Mouse (Mus musculus): ENCODE results near the gene Gas2l2. TPM values are rescaled to one million over a fixed set of nuclear protein-coding genes. Genes with fewer than 3 reads are reported as not detected.

Gene Gas2l2
- polyA plus RNA-seq, 1 experiment from 2014 or later: not detected

DNA sequence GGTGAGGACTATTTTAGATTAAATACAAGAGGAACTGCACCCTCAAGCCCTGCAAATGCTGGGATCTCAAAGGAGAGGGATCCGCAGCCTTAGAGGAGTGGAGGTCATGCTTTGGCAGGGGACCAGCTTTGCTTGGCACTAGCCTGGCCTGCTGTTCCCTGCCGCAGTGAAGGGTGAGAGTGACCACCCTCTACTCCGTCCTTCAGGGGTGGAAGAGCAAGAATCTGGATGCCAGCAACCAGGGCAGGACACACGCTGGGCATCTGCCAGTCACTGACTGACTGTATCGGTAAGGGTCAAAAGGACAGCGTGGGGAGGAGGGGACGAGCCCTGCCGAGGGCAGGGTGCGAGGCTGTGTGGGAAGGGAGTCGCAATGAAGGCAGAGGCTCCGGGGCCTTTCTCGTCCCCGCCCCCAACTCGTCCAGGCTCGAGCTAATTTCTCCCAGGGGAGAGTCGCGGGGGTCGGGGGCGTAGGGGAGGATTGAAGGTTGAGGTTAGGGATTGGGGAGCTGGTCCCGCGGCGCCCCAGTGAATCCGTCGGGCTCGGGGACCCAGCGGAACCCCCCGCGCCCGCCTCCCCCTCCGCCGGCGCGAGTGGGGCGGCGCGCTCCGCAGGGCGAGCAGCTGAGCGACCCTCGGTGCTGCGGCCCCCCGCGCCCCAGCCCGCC, 20.0 kb downstream of the Gas2l2 start, which contains the start of gene Rasl10b:
Gene Rasl10b, plus strand, starts transcription at position 51 of the 668 bp plus-strand sequence.
- peak; percentile 16 for DNase-seq (ENCODE audit: low spot score)

DNA sequence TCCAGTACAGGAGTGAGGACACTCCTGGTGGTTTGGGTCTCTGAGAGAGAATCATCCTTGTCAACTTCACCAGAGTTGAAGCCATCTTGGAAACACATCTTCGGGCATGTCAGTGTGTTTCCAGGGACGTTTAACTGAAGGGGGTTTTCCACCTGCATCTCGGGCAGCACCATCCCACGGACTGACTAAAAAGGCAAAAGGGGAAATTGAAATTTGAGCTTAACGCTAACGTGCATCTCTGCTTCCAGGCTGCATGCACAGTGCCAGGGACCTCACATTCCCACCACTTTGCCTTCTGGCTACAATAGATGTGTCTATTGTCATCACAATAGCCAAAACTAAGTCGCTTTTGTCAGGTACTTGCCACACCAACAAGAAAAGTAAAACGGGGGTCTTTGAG, 21.0 kb downstream of the Gas2l2 start:
- ATAC-seq (replicated peaks; ENCODE audit: low FRiP score, low read depth) (no peak), DNase-seq (ENCODE audit: low spot score) (no peak)
- Histone ChIP-seq H3K27me3 (ENCODE audit: insufficient read depth, low read length) (no peaks in the 10 kb centered on the region), H3K4me1 (replicated peaks; ENCODE audit: insufficient read depth, low read length) (peaks cover 4% of the 10 kb centered on the region), H3K9ac (ENCODE audit: low read depth, low read length) (no peak overlapping the region), H3K36me3 (ENCODE audit: insufficient read depth, low read length) (peaks cover under 1% of the 10 kb centered on the region; the same call in 1 of the 2 replicates), H3K9me3 (replicated peaks; ENCODE audit: low read length) (no peaks in the 10 kb centered on the region), H3K27ac (no peak overlapping the region), H3K4me3 (replicated peaks; ENCODE audit: low read depth, low read length) (no peak overlapping the region), H3K4me2 (ENCODE audit: low read length) (no peak overlapping the region)
- TF ChIP-seq CTCF (IDR thresholded peaks at IDR 0.05; ENCODE audit: low read depth): no peak
- WGBS: 31% methylated on average over 8 of the region's 8 CpGs

More for the DNA sequence above, 20.0 kb downstream of the Gas2l2 start, which contains the start of gene Rasl10b:
- Histone ChIP-seq H3K36me3 (ENCODE audit: insufficient read depth, low read length) (no peaks in the 10 kb centered on the region), H3K4me2 (ENCODE audit: low read length) (peak within 1 kb of the TSS; percentile 100), H3K9me3 (replicated peaks; ENCODE audit: low read length) (no peaks in the 10 kb centered on the region), H3K4me3 (replicated peaks; ENCODE audit: low read depth, low read length) (peak within 1 kb of the TSS; percentile 77), H3K27me3 (ENCODE audit: insufficient read depth, low read length) (no peaks in the 10 kb centered on the region), H3K9ac (ENCODE audit: low read depth, low read length) (peak within 1 kb of the TSS; percentile 60), H3K4me1 (replicated peaks; ENCODE audit: insufficient read depth, low read length) (peaks cover 4% of the 10 kb centered on the region), H3K27ac (no peak within 1 kb of the TSS)
- TF ChIP-seq CTCF (IDR thresholded peaks at IDR 0.05; ENCODE audit: low read depth): no peak
- WGBS: 2% methylated on average over 20 of the region's 44 CpGs
- ATAC-seq (replicated peaks; ENCODE audit: low FRiP score, low read depth): peak; percentile 43

DNA sequence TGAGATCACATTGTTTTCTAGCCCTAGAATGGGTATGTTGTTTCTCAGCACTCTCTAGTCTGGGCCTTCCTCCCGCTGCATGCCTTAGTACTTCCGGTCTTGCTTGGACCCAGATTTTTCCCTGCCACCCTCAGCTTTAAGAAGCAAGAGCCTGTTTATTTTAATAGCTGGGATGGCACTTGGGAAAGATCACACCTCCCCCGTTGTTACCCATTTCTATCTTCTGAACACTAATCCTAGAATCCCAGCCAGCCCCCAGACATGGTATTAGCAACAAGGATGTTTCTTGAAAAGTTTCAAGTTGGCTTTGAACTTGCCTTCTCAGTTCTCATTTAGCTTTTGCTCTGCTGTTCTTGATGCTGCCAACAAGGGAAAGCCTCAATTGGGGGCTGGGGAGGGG, 22.9 kb downstream of the Gas2l2 start:
- DNase-seq (ENCODE audit: low spot score) (no peak), ATAC-seq (replicated peaks; ENCODE audit: low FRiP score, low read depth) (no peak)
- TF ChIP-seq CTCF (IDR thresholded peaks at IDR 0.05; ENCODE audit: low read depth): no peak
- peaks cover 4% of the 10 kb centered on the region; the same call in 1 of the 2 replicates for H3K36me3 ChIP-seq (ENCODE audit: insufficient read depth, low read length)
- no peaks in the 10 kb centered on the region for H3K9me3 ChIP-seq (replicated peaks; ENCODE audit: low read length)
- no peak overlapping the region for H3K4me2 ChIP-seq (ENCODE audit: low read length)
- 68% methylated on average over 3 of the region's 3 CpGs for WGBS
- H3K27ac ChIP-seq: no peak overlapping the region
- no peak overlapping the region for H3K9ac ChIP-seq (ENCODE audit: low read depth, low read length)
- H3K27me3 ChIP-seq (ENCODE audit: insufficient read depth, low read length): no peaks in the 10 kb centered on the region
- no peak overlapping the region for H3K4me3 ChIP-seq (replicated peaks; ENCODE audit: low read depth, low read length)
- peaks cover 4% of the 10 kb centered on the region for H3K4me1 ChIP-seq (replicated peaks; ENCODE audit: insufficient read depth, low read length)

DNA sequence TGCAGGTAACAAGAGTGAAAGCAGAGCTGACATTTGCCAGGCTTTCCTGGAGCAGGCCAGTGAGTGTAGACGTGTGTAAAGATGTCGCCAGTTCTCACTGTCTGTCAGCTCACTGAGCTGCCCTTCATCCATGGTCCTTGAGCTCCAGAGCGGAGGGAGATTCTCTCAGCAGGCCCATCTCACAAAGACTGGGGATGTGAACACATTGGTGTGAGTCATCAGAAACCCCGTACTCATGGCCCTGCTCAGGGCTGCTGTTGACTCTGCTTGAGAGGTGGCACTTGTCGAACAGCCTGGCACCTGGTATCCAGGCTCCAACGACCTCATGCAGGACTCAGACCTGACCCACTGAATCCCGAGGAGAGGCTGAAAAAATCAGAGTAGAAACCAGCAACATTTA, 25.5 kb downstream of the Gas2l2 start:
- DNase-seq (ENCODE audit: low spot score): no peak
- H3K4me2 ChIP-seq (ENCODE audit: low read length): no peak overlapping the region
- no peak overlapping the region for H3K9ac ChIP-seq (ENCODE audit: low read depth, low read length)
- H3K4me3 ChIP-seq (replicated peaks; ENCODE audit: low read depth, low read length): no peak overlapping the region
- no peaks in the 10 kb centered on the region for H3K9me3 ChIP-seq (replicated peaks; ENCODE audit: low read length)
- no peak for TF ChIP-seq CTCF (IDR thresholded peaks at IDR 0.05; ENCODE audit: low read depth)
- ATAC-seq (replicated peaks; ENCODE audit: low FRiP score, low read depth): no peak
- no peaks in the 10 kb centered on the region for H3K4me1 ChIP-seq (replicated peaks; ENCODE audit: insufficient read depth, low read length)
- H3K27me3 ChIP-seq (ENCODE audit: insufficient read depth, low read length): no peaks in the 10 kb centered on the region
- H3K27ac ChIP-seq: no peak overlapping the region
- H3K36me3 ChIP-seq (ENCODE audit: insufficient read depth, low read length): peaks cover 23% of the 10 kb centered on the region
- WGBS: 86% methylated on average over 7 of the region's 7 CpGs

DNA sequence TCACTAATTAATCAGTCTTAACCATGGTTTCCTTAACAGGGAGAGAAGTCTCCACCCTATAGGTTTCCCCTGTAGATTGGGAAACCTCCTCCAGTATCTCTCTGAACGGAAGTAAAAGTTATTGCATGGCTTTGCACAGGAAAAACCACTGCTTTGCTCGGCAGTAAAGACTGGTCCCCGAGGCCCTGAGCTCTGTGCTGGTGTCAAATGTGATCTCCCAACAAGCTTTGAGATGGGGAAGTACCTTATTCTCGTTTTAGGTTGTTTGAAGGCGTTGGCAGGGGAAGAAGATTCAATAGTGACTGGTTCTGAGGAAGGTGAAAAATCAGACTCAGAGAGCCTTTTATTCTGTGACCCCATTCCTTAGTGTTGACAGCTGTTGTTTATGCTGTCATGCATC, 30.5 kb downstream of the Gas2l2 start:
- no peaks in the 10 kb centered on the region for H3K4me1 ChIP-seq (replicated peaks; ENCODE audit: insufficient read depth, low read length)
- H3K9ac ChIP-seq (ENCODE audit: low read depth, low read length): no peak overlapping the region
- H3K27me3 ChIP-seq (ENCODE audit: insufficient read depth, low read length): no peaks in the 10 kb centered on the region
- no peak overlapping the region for H3K27ac ChIP-seq
- peaks cover 46% of the 10 kb centered on the region for H3K36me3 ChIP-seq (ENCODE audit: insufficient read depth, low read length)
- 71% methylated on average over 5 of the region's 5 CpGs for WGBS
- no peak overlapping the region for H3K4me3 ChIP-seq (replicated peaks; ENCODE audit: low read depth, low read length)
- ATAC-seq (replicated peaks; ENCODE audit: low FRiP score, low read depth): no peak
- TF ChIP-seq CTCF (IDR thresholded peaks at IDR 0.05; ENCODE audit: low read depth): no peak
- no peak for DNase-seq (ENCODE audit: low spot score)
- H3K4me2 ChIP-seq (ENCODE audit: low read length): no peak overlapping the region
- no peaks in the 10 kb centered on the region for H3K9me3 ChIP-seq (replicated peaks; ENCODE audit: low read length)

DNA sequence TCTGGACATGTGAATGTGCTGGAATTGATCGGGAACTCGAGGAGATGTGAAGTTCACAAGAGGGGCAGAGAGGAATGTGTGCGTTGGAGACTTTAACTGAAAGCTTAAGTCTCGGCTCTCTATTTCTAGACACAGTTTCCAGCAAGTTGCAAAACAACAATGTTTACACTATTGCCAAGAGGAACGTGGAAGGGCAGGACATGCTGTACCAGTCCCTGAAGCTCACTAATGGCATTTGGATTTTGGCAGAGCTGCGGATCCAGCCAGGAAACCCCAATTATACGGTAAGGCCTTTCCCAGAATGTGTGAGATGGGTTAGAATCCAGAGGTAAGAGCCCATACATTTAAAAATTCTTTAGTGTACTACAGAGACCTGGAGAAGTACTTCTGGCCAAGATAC, 31.6 kb downstream of the Gas2l2 start:
- 91% methylated on average over 7 of the region's 7 CpGs for WGBS
- no peaks in the 10 kb centered on the region for H3K4me1 ChIP-seq (replicated peaks; ENCODE audit: insufficient read depth, low read length)
- no peaks in the 10 kb centered on the region for H3K27me3 ChIP-seq (ENCODE audit: insufficient read depth, low read length)
- no peaks in the 10 kb centered on the region for H3K9me3 ChIP-seq (replicated peaks; ENCODE audit: low read length)
- ATAC-seq (replicated peaks; ENCODE audit: low FRiP score, low read depth) (no peak), DNase-seq (ENCODE audit: low spot score) (no peak)
- H3K9ac ChIP-seq (ENCODE audit: low read depth, low read length): no peak overlapping the region
- H3K4me3 ChIP-seq (replicated peaks; ENCODE audit: low read depth, low read length): no peak overlapping the region
- no peak overlapping the region for H3K27ac ChIP-seq
- no peak for TF ChIP-seq CTCF (IDR thresholded peaks at IDR 0.05; ENCODE audit: low read depth)
- peaks cover 49% of the 10 kb centered on the region for H3K36me3 ChIP-seq (ENCODE audit: insufficient read depth, low read length)
- H3K4me2 ChIP-seq (ENCODE audit: low read length): no peak overlapping the region
